Mouse (Mus musculus) adrenal gland, adult 8-10 months (tissue): ENCODE data around the gene Vinac1. TPM values are rescaled to one million over a fixed set of nuclear protein-coding genes. Genes with fewer than 3 reads are reported as not detected.

ENCODE experiments used
- DNase-seq: peaks from one replicate; pipeline ENCODE4 v3.0.0; 2022
- total RNA-seq, 4 experiments: library from RNA; stranded (reverse); gene quantifications; 2 replicates each; pipeline ENCODE4 v1.2.4; 2022

Gene Vinac1
- under 1 TPM in 2 of 4 experiments, not detected in 2; 0.05 to 0.17 TPM for total RNA-seq

GRCm38 (mm10) chr2:129047811-129048210 lies at the start of gene Vinac1:
TSS of gene Vinac1 (minus strand) at chr2:129048172.
- DNase-seq: no peak

- no peak for DNase-seq
Measured at GRCm38 (mm10) chr2:129093926-129094724, 46.2 kb upstream of the Vinac1 start.

DNA sequence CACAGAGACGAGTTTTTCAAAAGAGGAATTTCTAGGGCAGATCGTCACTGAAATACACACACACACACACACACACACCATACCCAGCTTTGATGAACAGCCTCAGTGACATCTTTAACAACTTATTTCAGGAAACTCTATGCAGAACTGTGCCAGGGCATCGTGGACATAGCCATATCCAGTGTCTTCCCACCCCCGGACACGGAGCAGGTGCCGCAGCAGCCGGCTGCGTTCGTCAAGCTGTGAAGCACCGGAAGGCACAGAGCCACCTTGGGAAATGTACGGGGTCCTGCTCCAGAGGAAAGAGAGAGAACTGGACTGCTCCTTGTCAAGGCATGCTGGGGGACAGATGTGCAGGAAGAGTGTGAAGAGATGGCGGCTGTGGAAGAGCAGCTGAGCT lies 44.8 kb upstream of the Vinac1 start:
- DNase-seq: no peak

DNA sequence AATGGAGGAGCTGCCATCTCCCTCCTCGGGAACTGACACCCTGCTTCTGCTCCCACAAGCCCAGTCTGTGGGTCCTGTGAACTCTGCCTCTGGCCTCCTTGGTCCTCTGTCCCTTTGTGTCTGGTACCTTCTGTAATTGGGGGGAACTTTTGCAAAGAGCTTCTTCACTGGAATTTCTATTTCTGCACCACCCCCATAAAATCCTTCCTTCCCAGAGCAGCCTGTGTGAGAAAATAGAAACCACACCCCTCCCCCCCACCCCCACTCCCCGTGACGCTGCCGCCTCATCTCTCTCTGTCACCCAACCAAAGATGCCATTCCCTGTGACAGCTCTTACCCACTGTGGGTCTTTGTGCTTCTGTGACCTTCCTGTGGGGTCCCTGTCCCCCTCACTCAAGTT lies 42.4 kb upstream of the Vinac1 start:
- no peak for DNase-seq

DNA sequence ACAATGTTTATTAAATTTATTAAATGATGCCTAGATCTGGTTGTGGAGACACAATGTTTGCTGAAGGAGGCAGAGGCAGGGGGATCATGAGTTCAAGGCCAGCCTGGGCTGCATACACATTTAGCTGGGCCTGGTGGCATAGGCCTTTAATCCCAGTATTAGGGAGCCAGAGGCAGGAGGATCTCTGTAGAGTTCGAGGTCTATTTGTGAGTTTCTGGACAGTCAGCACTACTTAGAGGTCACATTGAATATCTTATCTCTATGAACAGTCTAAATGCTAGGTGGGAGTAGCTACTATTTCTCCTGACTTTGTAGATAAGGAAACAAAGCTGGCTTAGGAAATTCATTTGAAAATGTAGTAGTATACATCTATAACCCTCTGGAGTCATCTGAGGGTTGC lies 39.5 kb upstream of the Vinac1 start:
- no peak for DNase-seq

- no peak for DNase-seq
Measured at GRCm38 (mm10) chr2:129084959-129085358, 37.0 kb upstream of the Vinac1 start.

- DNase-seq: no peak
Measured at GRCm38 (mm10) chr2:129083514-129083913, 35.5 kb upstream of the Vinac1 start.

DNA sequence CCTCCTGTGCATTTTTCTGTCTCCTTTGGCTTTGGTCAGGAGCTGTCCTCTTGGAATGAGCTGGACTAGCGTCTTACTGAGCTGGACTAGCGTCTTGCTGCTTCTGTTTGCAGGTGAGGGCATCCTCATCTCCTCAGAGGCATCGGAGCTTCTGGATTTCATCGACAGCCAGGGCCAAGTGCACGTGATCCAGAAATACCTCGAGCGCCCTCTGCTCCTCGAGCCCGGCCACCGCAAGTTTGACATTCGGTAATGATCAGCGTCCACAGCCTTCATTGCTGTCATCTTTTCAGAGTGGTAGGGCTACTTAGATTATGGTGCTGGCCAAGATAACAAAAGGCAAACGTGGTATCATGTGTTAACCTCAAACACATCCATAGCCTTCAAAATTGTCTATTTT lies 33.1 kb upstream of the Vinac1 start:
- no peak for DNase-seq

DNA sequence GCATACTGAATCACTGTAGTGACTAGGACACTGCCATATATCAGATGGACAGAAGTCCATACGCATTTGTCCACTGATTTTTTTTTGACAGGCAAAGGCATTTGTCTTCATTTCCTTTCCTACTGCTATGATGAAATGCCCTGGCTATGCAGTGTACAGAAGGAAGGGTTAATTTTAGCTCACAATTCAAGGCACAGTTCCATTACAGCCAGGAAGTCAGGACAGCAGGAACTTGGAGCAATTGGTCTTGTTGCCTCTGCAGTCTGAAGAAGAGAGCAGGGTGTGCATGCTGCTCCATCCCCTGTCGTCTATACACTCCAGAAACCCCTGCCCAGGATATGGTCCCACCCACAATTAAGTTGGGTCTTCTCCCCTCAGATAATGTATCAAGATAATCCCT lies 31.2 kb upstream of the Vinac1 start:
- DNase-seq: no peak

- no peak for DNase-seq
Measured at GRCm38 (mm10) chr2:129078313-129078712, 30.3 kb upstream of the Vinac1 start.

DNA sequence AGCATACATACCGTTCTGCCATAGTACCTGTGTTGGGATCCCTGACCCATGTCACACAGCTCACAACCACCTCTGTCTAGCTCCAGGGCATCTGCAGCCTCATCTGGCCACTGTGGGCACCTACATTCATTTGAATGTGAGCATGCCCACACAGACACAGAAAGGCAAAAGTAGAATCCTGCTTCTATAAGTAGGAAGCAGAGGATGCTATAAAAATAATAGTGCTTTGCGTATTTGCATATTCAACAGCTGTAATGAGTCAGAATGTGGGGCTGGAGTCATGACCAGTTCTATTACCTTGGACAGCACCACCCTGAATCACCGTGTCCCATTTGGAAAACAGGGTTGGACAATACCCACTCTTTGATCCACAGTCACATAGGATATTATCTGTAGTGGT lies 22.3 kb upstream of the Vinac1 start:
- no peak for DNase-seq

DNA sequence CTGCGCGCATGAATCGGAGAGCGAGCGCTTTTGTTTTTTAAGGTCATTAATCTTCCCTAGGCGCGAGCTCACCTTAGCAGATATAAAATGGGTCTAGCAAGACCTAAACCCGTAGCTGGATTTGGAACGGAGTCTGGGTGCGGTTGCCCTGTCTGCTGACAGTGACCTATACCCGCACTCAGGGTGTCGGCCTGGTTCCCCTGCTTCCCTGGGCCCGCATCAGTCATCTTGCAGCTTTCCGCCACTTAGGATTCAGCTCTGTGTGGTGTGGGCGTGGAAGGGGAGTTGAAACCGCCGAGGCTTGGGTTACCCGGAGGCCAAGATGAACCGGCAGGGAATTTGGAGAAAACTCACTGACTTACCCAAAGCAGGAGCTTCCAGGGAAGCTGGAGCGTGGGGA lies 18.4 kb upstream of the Vinac1 start:
- DNase-seq: peak; percentile 57

- peak; percentile 55 for DNase-seq
Measured at GRCm38 (mm10) chr2:129065437-129066282, 17.7 kb upstream of the Vinac1 start, which contains the start of gene Ttl. TSS of gene Ttl (plus strand) at chr2:129065942.

- no peak for DNase-seq
Measured at GRCm38 (mm10) chr2:129061456-129062059, 13.6 kb upstream of the Vinac1 start.

DNA sequence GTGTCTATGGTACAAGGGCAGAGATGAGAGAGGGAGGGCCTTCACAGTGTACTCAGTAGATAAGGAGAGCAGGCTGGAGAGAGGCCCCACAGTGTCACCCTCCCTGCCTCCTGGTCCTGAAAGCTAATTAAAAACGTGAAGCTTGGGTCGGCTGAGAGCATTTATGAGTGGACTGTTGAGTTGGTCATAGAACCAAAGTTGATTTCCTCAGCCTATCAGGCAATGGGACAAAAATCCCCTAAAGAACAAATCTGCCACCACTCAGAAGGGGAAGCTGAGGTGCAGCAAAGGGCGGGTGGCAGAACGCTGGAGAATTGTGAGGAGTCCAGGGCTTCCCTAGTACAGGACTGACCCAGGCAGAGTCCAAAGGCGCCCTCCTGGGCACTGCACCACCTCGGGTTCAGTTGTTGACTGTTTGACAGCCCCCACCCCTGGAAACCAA lies 10.0 kb upstream of the Vinac1 start:
- no peak for DNase-seq

DNA sequence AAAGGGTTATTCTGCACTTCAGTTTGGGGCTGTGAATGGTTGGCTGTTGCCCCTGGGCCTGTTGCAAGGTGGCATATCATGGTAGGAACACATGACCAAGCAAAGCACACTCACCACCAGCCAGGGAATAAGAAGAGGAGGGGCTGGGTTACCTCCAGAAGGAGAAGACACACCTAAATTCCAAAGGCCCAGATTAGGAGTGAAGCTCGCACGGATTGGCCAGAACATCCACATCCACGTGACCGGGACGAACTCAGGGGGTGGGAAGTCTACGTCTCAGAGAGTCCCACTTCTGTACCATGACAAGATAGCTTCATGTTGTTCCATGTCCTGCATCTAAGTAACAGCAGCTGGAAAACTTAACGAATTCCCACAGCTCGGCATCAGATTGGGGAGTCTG lies 9.3 kb upstream of the Vinac1 start:
- DNase-seq: no peak

DNA sequence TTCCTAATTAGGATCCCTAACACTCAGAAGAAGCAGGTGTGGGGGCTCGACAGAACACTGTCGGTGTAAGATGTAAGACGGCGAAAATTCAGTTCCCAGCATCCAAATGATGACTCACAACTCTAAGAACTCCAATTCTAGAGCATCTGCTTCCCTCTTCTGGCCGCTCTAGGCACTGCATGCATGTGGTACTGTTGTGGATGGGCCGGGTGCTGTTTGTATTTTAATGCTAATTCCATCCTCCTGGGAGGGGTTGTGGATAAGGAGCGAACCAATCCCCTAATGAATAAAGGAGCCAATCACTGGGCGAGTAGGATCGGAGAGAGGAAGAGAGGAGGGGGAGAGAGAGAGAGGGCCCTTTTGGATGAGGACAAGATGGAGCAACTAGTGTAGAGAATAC lies 8.6 kb upstream of the Vinac1 start:
- DNase-seq: no peak

DNA sequence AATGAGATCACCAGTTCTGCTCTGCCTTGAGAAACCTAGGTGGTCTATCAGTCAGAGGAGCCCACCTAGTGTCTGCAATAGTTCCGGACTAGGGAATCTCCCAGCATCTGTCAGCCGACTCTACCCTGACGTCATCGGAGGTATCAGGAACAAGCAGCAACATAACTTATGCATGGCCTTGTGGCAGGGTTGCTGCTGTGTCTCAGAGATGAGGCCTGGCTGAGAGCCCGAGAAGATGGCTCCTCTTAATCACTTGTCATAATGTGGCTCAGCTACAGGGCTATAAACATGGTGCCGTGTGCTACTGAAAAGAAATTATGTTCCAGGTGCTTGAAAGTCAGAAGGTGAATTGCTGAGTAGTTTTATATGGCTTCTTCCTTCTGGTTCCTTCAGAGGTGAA lies 7.8 kb upstream of the Vinac1 start:
- DNase-seq: no peak

DNA sequence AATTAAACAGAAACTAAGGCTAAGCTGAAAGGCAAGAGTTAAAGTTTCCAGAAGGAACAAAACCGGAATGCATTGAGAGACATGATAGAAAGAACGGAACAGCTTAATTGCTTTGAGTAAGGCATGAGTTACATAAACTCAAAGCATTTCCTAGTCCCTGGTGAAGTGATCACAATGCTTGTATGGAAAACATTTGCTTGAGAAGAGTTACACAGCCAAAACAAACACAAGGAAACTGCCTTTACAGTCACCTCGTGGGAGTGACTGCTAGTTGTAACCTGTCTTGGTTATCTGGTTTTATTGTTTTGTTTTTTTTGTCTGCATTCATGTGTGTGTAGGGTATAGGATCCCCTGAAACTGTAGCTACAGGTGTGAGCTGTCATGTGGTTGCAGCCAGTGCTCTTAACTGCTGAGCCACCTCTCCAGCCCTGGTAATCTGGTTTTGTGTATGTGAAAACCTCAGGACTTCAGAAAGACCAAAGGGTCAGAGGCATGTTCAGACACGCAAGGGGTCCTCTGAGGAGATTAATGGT lies 4.5 kb upstream of the Vinac1 start:
- no peak for DNase-seq

DNA sequence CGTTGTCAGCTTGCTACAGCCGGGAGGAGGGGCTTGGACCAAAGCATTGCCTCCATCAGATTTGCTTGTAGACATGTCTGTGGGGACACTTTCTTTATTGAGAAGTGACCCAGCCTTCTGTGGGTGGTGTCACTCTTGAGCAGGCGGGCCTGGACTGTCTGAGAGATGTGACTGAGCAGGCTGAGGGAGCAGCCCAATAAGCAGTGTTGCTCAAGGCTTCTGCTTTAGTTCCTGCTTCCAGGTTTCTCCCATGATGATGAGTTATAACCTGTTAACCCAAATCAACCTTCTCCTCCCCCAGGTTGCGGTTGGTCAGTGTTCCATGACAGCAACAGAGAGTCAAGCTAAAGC lies 1.2 kb downstream of the Vinac1 start:
- no peak for DNase-seq

DNA sequence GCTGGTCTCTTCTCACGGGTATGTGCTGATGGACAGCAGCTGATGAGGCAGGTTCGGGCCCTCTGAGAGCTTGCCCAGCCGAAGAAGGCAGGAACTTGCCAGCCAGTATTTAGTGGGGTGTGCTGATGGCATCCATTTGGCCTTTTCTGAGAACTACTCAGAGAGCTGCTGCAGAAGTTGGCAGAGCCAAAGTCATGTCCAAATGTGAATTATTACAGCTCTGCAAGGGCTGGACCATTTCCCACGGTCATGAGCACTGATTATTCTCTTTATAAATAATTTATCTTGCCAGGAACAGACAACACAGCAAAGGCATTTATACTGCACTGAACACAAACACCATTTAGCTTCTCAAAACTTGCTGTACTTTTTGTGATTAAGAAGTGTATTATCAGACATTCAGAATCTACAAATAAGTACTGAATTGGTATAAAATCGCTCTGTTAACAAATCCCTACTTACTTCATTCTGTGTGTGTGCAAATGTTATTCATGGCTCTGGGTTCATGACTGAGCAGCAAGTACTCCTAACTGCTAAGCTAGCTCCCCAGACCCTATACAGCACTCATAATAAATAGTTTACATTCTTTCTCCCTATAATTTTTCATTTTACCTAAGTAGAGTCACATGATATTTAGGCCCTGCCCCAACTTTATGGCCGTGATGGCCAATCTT lies 1.7 kb downstream of the Vinac1 start:
- DNase-seq: peak; percentile 79

- no peak for DNase-seq
Measured at GRCm38 (mm10) chr2:129040567-129040966, 7.4 kb downstream of the Vinac1 start.
